Mouse (Mus musculus) left cerebral cortex, postnatal 25 days (tissue): Measurements from ENCODE around the gene Fam187a. TPM values are rescaled to one million over a fixed set of nuclear protein-coding genes. Genes with fewer than 3 reads are reported as not detected.

ENCODE experiments used
- DNase-seq, 2 experiments: peaks; one replicate each; pipeline ENCODE4 v3.0.0; 2022; ENCODE audit warnings: low spot score in 2 of 2, mixed read lengths in 1 of 2
- intact Hi-C: fragments of 180-260 bp; cut with DNase I; formaldehyde crosslinking; loops from one replicate; pipeline ENCODE4 v1.15.1; 2025
- total RNA-seq, 2 experiments: library from RNA; stranded (reverse); gene quantifications; 2 replicates each; pipeline ENCODE4 v1.2.3; 2021

Fam187a gene
- total RNA-seq, 2 experiments from 2014 or later = 0.27 TPM; not detected in 1

- intact Hi-C loops = no loop called here
- DNase-seq = no peak
Measured at GRCm38 (mm10) chr11:102890096-102890495, 5.1 kb downstream of the Fam187a start.

- DNase-seq = peak in 1 of 2 experiments; percentile 44
- intact Hi-C loops = no loop called here
Measured at GRCm38 (mm10) chr11:102893015-102893651, 8.2 kb downstream of the Fam187a start.

- DNase-seq = no peak
- intact Hi-C loops = no loop called here
Measured at GRCm38 (mm10) chr11:102894716-102895115, 9.7 kb downstream of the Fam187a start.

- intact Hi-C loops = no loop called here
- DNase-seq = no peak
Measured at GRCm38 (mm10) chr11:102895779-102896178, 10.8 kb downstream of the Fam187a start.

- intact Hi-C loops = no loop called here
- no peak for DNase-seq
Measured at GRCm38 (mm10) chr11:102896641-102897040, 11.7 kb downstream of the Fam187a start.

GRCm38 (mm10) chr11:102898408-102898807, 13.4 kb downstream of the Fam187a start:
- intact Hi-C loops = no loop called here
- peak in 1 of 2 experiments; percentile 31 for DNase-seq

- intact Hi-C loops = loop anchor here (2.0 kb wide), 2 partner anchors 92 to 154 kb away; no protein-coding TSS in a partner anchor
Measured at GRCm38 (mm10) chr11:102900763-102901162, 15.8 kb downstream of the Fam187a start, which contains the start of gene Gfap. Gene Gfap, minus strand, starts transcription at chr11:102900912.

GRCm38 (mm10) chr11:102901199-102901598, 16.2 kb downstream of the Fam187a start:
- intact Hi-C loops = loop anchor here (2.0 kb wide), 2 partner anchors 92 to 154 kb away; no protein-coding TSS in a partner anchor

More at GRCm38 (mm10) chr11:102900763-102901162, 15.8 kb downstream of the Fam187a start, which contains the start of gene Gfap:
- peak; percentile 75 to 80 for DNase-seq

GRCm38 (mm10) chr11:102902107-102902506, 17.1 kb downstream of the Fam187a start:
- DNase-seq = no peak
- intact Hi-C loops = no loop called here

More at GRCm38 (mm10) chr11:102901199-102901598, 16.2 kb downstream of the Fam187a start:
- no peak for DNase-seq

- intact Hi-C loops = no loop called here
- no peak for DNase-seq
Measured at GRCm38 (mm10) chr11:102903654-102904053, 18.7 kb downstream of the Fam187a start.

GRCm38 (mm10) chr11:102911376-102911775, 26.4 kb downstream of the Fam187a start:
- intact Hi-C loops = no loop called here
- no peak for DNase-seq

GRCm38 (mm10) chr11:102915380-102915779, 30.4 kb downstream of the Fam187a start:
- intact Hi-C loops = no loop called here
- no peak for DNase-seq

GRCm38 (mm10) chr11:102918077-102918476, 33.1 kb downstream of the Fam187a start:
- intact Hi-C loops = no loop called here

GRCm38 (mm10) chr11:102921491-102921890, 36.5 kb downstream of the Fam187a start:
- intact Hi-C loops = no loop called here
- no peak for DNase-seq

More at GRCm38 (mm10) chr11:102918077-102918476, 33.1 kb downstream of the Fam187a start:
- no peak for DNase-seq

GRCm38 (mm10) chr11:102924557-102925350, 39.8 kb downstream of the Fam187a start, which contains the start of gene Kif18b:
Gene Kif18b, minus strand, starts transcription at chr11:102925124.
- intact Hi-C loops = no loop called here
- peak; percentile 92 to 96 for DNase-seq

GRCm38 (mm10) chr11:102925351-102925717, 40.4 kb downstream of the Fam187a start:
- intact Hi-C loops = no loop called here
- DNase-seq = no peak

- intact Hi-C loops = no loop called here
Measured at GRCm38 (mm10) chr11:102930672-102931071, 45.7 kb downstream of the Fam187a start.

GRCm38 (mm10) chr11:102936272-102936671, 51.3 kb downstream of the Fam187a start:
- no peak for DNase-seq
- intact Hi-C loops = no loop called here

More at GRCm38 (mm10) chr11:102930672-102931071, 45.7 kb downstream of the Fam187a start:
- DNase-seq = no peak
